Mouse (Mus musculus): ENCODE data around the gene Irs3.
"Not testable (repeated sequence)": the region's sequence is repeated elsewhere in the genome, so short reads cannot be mapped to it uniquely, and the experiment has no call there.

The Irs3 gene

DNA sequence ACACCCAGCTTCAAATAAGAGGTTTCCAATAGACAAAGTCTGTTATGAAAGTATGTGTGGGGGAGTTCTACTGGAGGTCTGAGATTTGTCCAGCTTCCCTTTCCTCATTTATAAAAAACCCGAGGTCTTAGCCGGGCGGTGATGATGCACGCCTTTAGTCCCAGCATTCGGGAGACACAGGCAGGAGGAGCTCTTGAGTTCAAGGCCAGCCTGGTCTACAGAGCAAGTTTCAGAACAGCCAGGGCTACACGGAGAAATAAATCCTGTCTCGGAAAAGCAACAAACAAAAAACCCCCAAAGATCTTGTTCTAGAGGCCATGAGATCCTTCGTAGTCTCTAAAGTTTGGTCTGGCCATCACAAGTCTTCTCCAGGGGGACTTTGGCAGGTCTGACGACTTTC lies 17.5 kb downstream of the Irs3 start:
- no peak for DNase-seq (ENCODE audit: extremely low spot score, low spot score)

DNA sequence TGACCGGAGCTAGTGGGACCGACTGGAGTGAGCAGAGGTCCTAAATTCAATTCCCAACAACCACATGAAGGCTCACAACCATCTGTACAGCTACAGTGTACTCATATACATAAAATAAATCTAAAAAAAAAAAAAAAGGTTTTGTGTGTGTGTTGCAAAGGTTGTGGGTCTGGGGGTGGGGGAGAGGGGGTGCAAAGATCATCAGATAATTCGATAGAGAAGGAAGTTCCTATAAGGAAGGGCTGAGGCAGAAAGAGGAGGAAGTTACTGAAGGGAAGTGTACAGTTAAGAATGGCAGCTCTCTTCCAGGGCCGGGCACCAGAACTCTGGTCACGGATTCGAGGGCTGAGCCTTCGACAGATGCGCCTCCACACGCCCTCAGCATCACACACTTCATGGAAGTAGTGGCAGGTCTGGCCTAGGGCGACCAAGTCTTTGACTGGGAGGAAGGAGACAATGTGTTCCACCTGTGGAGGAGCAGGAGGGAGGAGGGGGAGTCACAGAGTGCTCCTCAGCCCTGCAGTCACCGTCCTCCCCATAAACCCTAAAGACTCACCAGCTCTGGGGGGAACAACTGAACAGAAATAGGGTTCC lies 21.5 kb downstream of the Irs3 start:
- DNase-seq (ENCODE audit: extremely low spot score, low spot score) = no peak

DNA sequence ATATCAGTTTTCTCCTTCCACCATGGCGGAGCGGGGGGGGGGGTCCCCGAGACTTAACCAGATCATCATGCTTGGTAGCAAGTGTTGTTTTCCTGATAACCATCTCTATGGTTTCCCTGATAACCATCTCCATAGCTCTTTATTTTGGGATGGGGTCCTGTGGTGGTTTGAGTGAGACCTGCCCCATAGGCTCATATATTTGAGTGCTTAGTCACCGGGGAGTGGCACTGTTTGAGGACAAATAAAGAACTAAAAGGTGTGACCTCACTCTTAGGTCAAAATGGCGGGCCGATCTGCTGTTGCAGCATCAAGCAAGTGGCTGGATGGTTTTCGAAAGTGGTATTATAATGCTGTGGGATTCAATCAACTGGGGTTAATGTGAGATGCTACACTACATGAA lies 30.2 kb downstream of the Irs3 start:
- no peak for DNase-seq (ENCODE audit: extremely low spot score, low spot score)

DNA sequence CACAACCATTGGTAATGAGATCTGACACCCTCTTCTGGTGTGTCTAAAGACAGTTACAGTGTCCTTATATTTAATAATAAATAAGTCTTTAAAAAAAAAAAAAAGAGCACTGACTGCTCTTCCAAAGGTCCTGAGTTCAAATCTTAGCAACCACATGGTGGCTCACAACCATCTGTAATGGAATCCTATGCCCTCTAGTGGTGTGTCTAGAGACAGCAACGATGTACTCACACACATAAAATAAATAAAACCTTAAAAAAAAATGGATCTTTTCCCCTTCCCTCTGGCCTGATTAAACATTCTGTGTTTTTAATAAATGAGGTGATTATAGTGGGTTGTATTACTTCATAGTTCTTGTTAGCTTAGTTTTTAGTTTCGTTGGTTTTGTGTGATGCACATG lies 30.6 kb downstream of the Irs3 start:
- DNase-seq (ENCODE audit: extremely low spot score, low spot score) = not testable (repeated sequence)

DNA sequence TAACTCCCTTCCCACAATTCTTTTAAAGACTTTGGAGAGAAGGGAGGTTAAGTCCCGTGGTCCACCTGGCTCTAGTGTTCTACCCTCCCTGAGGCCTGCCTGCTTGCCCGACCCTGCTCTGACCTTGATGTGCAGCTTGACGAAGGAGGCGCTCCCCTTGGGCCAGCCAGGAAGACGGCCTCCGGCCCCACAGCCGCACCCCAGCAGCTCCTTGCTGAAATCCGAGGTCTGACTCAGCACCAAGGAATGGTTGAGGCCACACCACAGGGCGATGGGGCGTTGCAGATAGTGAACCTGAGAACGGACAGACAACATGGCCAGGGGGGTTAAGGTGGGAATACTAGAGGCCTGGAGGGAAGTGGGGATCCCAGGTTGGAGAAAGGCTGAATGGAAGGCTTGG lies 32.0 kb downstream of the Irs3 start, which contains the start of gene Pcolce:
Gene Pcolce (minus strand): TSS at position 235 of the 400 bp plus-strand sequence.
- no peak for DNase-seq (ENCODE audit: extremely low spot score, low spot score)

DNA sequence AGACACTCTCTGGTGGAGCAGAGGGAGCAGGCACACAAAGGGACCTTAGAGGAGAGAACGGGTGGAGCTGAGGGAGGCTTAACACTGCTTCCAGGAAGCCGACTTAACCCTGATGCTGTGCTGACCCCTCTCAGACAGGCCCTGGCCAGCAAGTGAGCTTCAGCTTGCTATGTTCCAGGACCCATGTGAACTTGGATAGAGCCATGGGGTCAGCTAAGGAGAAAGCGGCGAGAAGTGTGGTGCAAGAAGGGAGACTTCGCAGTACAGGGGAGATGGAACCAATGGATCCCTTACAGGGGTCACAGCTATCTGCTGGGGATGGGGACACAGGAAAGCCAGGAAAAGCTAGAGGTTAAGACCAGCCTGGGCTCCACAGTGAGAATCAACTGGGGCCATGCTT lies 32.4 kb downstream of the Irs3 start:
- no peak for DNase-seq (ENCODE audit: extremely low spot score, low spot score)

DNA sequence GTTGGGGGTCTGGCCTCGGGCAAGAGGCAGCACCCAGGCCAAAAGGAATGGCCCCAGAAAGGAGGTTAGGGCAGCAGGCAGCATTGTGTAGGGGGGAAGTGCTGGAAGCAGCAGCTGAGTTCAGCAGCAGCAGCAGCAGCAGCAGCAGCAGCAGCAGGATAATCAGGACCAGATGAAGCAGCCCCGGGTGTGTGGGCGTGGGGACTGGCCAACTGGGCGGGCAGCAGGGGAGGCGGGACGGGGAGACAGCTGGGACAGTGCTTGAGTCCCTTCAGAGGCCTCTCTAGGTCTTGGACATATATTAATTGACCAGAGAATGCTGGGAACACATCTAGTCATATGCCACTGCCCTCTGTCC lies 34.3 kb downstream of the Irs3 start:
- DNase-seq (ENCODE audit: extremely low spot score, low spot score) = peak; percentile 82

DNA sequence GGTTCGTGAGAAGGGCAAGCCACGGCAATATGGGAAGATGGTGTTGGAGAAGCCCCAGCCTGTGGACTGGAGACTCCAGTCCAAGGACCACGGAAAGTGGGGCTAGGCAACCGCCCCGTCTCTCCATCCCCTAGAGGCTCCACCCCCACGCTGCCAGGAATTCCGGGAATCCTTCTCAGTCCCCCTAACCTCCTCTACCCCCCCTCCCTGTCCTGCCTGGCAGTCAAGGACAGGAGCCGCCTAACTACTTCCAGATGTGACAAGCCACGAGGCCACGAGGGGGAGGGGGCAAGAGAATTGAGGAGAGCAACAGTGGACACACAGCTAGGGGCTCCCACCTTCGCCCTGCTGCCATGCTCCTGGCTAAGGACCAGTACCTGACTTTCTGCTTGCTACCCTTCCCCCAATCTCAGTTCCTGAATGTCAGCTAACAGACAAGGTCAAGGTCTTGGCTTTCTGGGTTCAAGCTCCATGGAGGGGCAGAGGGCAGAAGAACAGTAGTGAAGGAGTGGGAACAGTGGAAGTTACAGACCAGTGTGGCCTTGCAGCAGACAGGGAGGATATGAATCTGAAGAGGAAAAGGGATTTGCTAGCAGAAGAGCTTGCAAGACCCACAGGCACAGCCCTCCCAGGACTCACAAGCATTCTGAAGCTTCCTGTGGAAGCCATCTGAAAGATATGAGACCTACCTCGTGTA lies 34.8 kb downstream of the Irs3 start:
- DNase-seq (ENCODE audit: extremely low spot score, low spot score) = peak; percentile 85

DNA sequence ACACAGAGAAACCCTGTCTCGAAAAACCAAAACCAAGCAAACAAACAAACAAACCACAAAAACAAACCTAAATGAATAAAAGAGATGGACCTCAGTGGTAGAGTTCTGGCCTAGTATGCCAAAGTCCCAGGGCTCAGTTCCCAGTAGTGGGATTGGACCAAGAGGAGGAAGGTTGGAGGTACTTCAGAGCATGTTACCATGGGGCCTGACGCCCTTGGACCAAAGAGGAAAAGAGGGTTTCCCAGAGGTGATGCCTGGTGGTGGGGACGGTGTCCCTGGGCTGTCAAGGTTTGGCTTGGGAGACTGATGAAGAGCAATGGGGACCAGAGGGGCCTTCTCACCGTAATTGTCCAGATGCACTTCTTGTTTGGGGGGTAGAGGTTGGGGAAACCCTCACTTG lies 35.5 kb downstream of the Irs3 start:
- DNase-seq (ENCODE audit: extremely low spot score, low spot score) = no peak

DNA sequence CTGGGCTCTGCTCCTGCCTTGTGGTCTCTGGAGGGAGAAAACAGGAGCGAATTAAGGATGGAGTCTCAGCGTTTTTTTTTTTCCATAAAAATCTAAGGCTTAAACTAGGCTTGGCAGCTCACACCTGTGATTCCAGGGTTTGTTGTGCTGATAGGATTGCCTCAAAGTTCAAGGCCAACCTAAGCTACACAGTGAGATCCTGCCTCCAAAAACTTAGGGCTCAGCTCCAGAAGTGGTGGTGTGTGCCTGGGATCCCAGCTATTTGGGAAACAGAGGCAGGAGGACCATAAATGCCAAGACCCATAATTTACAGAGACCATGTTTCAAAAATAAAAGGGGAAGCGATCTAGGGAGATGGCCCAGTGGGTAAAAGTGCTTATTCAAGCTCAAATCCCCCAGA lies 36.2 kb downstream of the Irs3 start:
- DNase-seq (ENCODE audit: extremely low spot score, low spot score) = no peak

DNA sequence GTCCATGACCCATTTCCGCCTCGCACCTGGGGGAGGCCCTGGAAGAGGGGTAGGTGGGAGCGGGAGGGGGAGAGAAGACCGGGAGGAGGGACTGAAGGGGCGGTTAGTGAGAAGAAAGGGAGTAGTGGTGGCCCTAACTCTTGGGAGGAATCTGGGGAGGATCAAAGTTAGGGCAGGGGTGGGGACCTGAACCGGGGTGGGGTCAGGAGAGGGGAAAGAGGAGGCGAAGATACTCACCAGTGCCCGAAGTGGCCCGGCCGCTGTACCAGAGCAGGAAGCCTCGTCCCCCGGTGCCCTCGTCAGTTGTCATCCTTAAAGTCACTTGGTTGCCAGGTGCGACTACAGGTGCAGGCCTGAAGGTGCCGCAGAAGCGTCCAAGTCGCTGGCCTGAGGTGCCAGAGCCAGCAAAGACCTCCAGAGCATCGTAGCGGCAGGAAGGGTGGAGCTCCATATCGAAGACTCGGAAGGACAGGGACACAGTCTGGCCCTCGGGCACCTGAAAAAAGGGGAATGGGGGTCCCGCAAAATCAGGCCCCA lies 36.8 kb downstream of the Irs3 start:
- DNase-seq (ENCODE audit: extremely low spot score, low spot score) = no peak

DNA sequence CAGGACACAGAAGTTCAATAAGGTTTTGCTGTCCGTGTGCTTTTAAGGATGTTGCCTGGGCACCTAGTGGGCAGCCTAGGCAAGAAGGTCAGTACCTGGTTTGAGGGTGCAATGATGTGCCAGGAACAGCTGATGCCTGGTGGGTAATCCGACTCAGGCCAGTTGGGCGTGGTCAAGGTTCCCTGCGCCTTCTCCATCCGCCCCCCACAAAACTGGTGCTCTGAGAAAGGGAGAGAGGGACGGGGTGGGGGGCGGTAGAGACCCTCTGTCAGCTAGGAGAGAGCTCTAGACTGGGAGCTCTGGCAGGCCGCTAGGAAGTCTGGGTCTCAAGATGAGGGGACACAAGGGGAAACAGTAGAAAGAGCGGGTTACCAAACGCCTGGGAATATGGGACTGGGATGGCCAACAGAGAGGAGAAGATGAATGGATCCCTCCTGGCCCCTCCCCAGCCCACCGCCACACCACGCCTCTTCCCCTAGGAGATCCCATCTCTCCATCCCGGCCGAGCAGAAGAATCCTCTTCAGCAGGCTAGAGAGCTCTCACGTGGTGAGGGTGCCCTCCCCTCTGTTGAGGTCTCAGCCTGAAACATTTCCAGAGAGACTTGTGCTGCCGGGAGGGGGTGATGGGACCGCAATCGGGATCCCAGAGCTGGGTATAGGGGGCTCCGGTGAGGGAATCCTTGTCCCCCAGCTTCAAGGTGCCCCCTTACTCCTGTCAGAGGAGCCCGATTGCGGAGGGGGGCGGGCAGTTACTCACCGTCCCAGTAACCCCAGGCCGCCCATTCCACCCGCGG lies 37.5 kb downstream of the Irs3 start:
- DNase-seq (ENCODE audit: extremely low spot score, low spot score) = no peak

DNA sequence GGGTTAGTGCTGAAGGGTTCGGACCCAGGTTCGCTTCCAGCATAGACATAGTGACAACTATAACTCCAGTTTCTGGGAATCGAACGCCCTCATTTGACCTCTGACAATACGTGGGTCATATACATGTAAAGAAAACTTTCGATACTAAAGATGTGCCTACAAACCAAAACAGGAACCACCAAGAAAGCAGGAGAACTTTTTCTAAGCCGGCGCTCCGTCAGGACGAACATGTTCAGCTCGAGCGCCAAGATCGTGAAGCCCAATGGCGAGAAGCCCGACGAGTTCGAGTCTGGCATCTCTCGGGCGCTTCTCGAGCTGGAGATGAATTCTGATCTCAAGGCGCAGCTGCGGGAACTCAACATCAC lies 44.2 kb downstream of the Irs3 start:
- DNase-seq (ENCODE audit: extremely low spot score, low spot score) = peak; percentile 48

DNA sequence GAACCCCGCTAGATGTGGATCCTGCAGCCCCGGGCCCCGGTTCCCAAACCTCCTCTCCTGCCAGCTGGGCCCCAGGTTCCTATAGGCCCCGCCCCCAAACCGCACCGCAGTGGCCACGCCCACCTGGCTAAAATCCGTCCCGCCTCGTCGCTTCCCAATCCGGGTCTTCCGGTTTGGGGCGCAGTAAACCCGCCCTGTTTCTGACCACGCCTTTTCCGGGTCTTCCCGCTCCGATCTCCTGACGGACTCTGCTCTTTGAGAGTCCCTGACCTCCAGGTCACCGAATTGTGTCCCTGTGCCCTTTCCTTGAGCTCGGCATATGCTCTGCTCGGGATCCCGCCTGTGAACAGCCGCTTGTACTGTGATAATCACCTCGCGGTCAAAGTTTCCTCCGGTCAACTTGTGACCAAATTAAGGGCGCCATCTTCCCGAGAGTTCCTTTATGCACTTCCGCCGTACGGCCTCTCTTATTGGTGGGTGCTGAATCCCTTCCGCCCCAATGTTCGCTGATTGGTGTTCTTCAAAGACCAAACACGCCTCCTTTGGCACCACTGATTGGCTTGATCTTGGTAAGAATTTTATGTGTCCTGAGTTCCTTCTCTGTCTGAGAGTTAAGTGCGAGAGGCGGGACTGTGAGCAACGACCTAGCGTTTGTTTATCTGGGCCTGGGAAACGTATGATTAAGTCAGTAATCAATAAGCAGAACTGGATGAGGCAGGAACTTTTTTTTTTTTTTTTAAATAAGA lies 44.7 kb downstream of the Irs3 start, which contains the start of gene Mospd3:
Gene Mospd3 (minus strand): TSS at position 440 of the 746 bp plus-strand sequence.
- DNase-seq (ENCODE audit: extremely low spot score, low spot score) = peak; percentile 97

DNA sequence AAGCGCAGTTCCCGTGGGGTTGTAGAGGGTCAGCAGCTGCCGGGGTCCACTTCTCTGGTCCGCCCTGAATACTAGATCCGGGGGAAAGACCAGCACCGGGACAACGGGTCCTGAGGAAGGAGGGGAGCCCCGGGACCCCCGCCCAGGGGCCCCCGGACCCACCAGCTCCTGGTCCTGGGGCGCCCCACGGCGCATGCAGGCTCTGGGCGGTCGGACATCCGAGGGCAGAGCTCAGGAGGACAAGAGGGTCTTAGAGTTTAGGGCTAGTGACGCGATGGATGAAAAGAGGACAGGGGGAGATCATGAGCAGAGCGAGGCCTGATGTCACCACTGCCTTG lies 45.3 kb downstream of the Irs3 start:
- DNase-seq (ENCODE audit: extremely low spot score, low spot score) = no peak

DNA sequence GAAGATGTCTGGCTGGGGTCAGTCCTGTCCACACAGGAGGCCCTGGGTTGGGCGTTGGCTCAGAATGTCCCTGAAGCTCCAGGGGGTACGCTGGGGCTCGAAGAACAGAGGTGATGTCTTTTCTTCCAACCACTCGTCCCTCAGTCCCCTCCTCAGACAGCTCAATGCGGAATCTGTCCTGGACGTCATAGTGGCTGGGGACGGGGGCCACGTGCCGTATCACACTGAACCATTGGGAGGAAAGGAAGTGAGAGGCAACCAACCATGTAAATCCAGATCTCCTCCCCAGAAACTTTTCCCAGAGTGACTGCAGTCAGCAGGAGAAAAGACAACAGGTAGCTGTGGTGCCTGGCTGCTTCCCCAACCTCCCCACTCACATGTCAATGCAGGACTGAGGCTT lies 45.9 kb downstream of the Irs3 start:
- no peak for DNase-seq (ENCODE audit: extremely low spot score, low spot score)

DNA sequence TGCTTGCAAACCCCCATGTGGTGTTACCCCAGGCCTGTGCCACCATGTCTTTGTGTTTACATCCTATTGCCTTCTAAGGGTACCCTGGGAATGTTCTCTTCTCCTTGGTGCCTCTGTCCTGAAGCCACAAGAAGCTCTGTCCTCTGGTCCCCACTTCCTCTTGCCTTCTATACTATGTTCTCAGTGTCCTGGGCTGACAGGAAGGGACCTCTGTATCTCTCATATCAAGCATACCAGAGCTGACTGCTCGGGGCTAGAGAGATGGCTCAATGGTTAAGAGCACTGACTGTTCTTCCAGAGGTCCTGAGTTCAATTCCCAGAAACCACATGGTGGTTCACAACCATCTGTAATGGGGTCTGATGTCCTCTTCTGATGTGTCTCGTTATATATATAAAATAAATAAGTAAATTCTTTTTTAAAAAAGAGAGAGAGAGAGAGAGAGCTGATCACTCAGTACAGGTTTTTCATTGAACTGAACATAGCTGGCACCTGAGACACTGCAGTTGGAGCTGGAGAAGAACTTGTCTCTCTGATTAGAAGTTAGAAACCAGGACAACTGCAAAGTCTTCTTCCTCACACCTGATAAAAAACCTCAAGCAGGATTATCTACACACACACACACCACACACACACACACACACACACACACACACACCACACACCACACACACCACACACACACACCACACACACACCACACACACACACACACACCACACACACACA lies 47.3 kb downstream of the Irs3 start:
- no peak for DNase-seq (ENCODE audit: extremely low spot score, low spot score)

DNA sequence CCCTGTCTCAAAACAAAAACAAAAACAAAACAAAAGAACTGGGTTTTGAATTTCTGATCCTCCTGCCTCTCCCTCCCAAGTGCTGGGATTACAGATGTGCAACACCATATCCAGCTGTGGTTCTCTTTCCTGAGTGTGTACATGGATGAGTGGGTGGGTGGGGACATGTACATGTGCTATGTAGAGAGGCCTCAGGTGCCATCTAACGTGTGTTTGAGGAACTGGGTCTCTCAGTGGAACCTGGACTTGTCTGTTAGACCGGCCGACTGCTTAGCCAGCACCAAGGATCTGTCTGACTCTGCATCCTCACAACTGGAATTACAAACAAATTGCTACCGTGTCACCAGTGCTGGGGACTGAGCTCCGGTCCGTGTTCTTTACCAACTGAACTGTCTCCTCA lies 47.9 kb downstream of the Irs3 start:
- no peak for DNase-seq (ENCODE audit: extremely low spot score, low spot score)

DNA sequence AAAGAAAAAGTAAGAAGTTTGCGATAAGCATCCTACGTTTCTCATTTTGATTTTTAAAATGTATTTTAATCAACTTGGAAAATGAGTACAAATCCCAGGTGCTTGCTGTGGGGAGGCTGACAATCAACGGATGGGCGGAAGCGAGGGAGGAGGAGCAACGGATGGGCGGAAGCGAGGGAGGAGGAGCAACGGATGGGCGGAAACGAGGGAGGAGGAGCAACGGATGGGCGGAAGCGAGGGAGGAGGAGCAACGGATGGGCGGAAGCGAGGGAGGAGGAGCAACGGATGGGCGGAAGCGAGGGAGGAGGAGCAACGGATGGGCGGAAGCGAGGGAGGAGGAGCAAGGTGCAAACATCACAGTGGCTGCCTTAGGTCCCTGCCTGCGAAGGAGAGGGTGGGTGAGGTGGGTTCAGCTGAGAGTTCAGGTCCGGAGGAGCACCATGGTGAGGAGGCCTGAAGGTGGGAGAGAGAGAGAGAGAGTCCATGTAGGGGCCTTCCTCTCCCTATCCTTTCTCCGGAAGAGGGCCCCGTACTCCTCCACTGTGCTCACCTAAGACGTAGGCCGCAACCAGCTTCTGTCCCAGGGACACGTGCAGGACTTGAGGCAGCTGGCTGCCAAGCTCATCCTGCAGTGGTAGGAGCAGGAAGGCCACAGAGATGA lies 48.8 kb downstream of the Irs3 start:
- DNase-seq (ENCODE audit: extremely low spot score, low spot score) = no peak

DNA sequence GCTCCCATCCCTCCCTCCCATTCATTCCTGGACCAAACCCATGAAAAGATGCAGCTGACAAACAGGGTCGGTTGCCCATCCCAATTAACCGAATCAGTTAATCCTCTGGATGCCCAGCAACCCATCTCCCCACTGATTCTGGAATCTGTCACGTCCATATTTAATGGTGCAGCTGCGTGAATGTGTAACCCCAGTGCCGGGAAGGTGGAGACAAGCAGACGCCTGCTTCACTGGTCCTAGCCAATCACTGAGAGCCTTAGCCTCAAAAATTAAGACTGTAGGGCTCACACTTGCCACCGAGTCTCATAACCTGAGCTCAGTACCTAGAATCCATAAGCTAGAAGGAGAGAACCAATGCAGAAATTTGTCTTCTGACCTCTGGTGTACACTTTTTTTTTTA lies 49.6 kb downstream of the Irs3 start:
- DNase-seq (ENCODE audit: extremely low spot score, low spot score) = no peak
